Mouse (Mus musculus) neural tube, embryonic 11.5 days (tissue): ENCODE results near the gene Pigb. TPM values are rescaled to one million over a fixed set of nuclear protein-coding genes. Genes with fewer than 3 reads are reported as not detected.
"Not testable (repeated sequence)": the region's sequence is repeated elsewhere in the genome, so short reads cannot be mapped to it uniquely, and the experiment has no call there.

Experiments used
- ATAC-seq: fragments of 200-750 bp; cut with Nextera tagmentation; 2 replicates; pipeline ENCODE4 v1.8.0; 2017; ENCODE audit warnings: moderate number of reproducible peaks, mild to moderate bottlenecking, moderate TSS enrichment, moderate library complexity; ENCODE audit not compliant: insufficient read depth, low FRiP score, low TSS enrichment
- DNase-seq: peaks from one replicate; pipeline ENCODE4 v3.0.0-alpha.2; 2015; ENCODE audit warnings: low spot score
- H3K27ac ChIP-seq: fragments of 300-500 bp; sonication (generic); 2 replicates; pipeline ENCODE4 v1.5.1; 2014; ENCODE audit warnings: low read depth, mild to moderate bottlenecking, low read length
- H3K27me3 ChIP-seq: fragments of 300-500 bp; sonication (generic); 2 replicates; pipeline ENCODE4 v1.6.1; 2014; ENCODE audit warnings: mild to moderate bottlenecking, low read length, mixed read lengths; ENCODE audit not compliant: control insufficient read depth, insufficient read depth
- H3K36me3 ChIP-seq: fragments of 300-500 bp; sonication (generic); 2 replicates; pipeline ENCODE4 v1.6.1; 2014; ENCODE audit warnings: mild to moderate bottlenecking, low read length, moderate library complexity, mixed read lengths; ENCODE audit not compliant: control insufficient read depth, insufficient read depth
- H3K4me1 ChIP-seq: fragments of 300-500 bp; sonication (generic); 2 replicates; pipeline ENCODE4 v1.6.1; 2014; ENCODE audit warnings: low read length, mixed read lengths; ENCODE audit not compliant: control insufficient read depth, insufficient read depth
- H3K4me2 ChIP-seq: fragments of 300-500 bp; sonication (generic); 2 replicates; pipeline ENCODE4 v1.6.1; 2014; ENCODE audit warnings: low read depth, mild to moderate bottlenecking, moderate library complexity
- H3K4me3 ChIP-seq: fragments of 300-500 bp; sonication (generic); 2 replicates; pipeline ENCODE4 v1.5.1; 2014; ENCODE audit warnings: low read depth, low read length
- H3K9ac ChIP-seq: fragments of 300-500 bp; sonication (generic); 2 replicates; pipeline ENCODE4 v1.6.1; 2014; ENCODE audit warnings: mild to moderate bottlenecking, low read length
- H3K9me3 ChIP-seq: fragments of 300-500 bp; sonication (generic); 2 replicates; pipeline ENCODE4 v1.6.1; 2016; ENCODE audit warnings: low read length; ENCODE audit not compliant: control insufficient read depth
- WGBS: fragments of 180-500 bp; shearing (Covaris S2); extraction: QIAGEN DNeasy Blood & Tissue Kit; methylation state at CpG from one replicate; pipeline ENCODE4 v1.1.7; 2014; 5-methylcytosine and 5-hydroxymethylcytosine counted together
- polyA plus RNA-seq: library from polyadenylated mRNA; unstranded; fragments of >200 nt; fragmentation: Nextera tagmentation; extraction: Ambion mirVana; gene quantifications from 2 replicates; pipeline ENCODE4 v1.2.1, GENCODE M21; 2014

The Pigb gene
- 16.1 and 17.7 TPM in 2 replicates for polyA plus RNA-seq

- H3K27ac ChIP-seq, result peak within 1 kb of the TSS; percentile 21
- H3K9ac ChIP-seq, result peak within 1 kb of the TSS; percentile 84
- ATAC-seq, result peak; percentile 32; the same call in 1 of the 2 replicates
- 34% methylated on average over 6 of the region's 6 CpGs for WGBS
- H3K9me3 ChIP-seq, result no peaks in the 10 kb centered on the region
- H3K4me1 ChIP-seq, result peaks cover 9% of the 10 kb centered on the region
- H3K4me2 ChIP-seq, result peak within 1 kb of the TSS; percentile 69
- no peak for DNase-seq
- H3K36me3 ChIP-seq, result no peaks in the 10 kb centered on the region
- peak within 1 kb of the TSS; percentile 80 for H3K4me3 ChIP-seq
- no peaks in the 10 kb centered on the region for H3K27me3 ChIP-seq
These were observed at the start of gene Pigb for GRCm38 (mm10) chr9:73040080-73040479. TSS of gene Pigb (minus strand) at chr9:73040378.

GRCm38 (mm10) chr9:73089222-73089920, 49.2 kb upstream of the Pigb start:
- no peak overlapping the region for H3K4me3 ChIP-seq
- H3K4me2 ChIP-seq, result no peak overlapping the region
- no peak overlapping the region for H3K9ac ChIP-seq
- DNase-seq (no peak), ATAC-seq (no peak)
- H3K27me3 ChIP-seq, result no peaks in the 10 kb centered on the region
- H3K27ac ChIP-seq, result no peak overlapping the region
- H3K4me1 ChIP-seq, result no peaks in the 10 kb centered on the region
- H3K9me3 ChIP-seq, result no peaks in the 10 kb centered on the region
- 80% methylated on average over 16 of the region's 16 CpGs for WGBS
- H3K36me3 ChIP-seq, result no peaks in the 10 kb centered on the region

GRCm38 (mm10) chr9:73087581-73087980, 47.4 kb upstream of the Pigb start:
- no peak for DNase-seq
- H3K4me2 ChIP-seq, result no peak overlapping the region
- WGBS, result 84% methylated on average over 5 of the region's 5 CpGs
- no peaks in the 10 kb centered on the region for H3K27me3 ChIP-seq
- H3K4me3 ChIP-seq, result no peak overlapping the region
- no peaks in the 10 kb centered on the region for H3K36me3 ChIP-seq
- H3K4me1 ChIP-seq, result no peaks in the 10 kb centered on the region
- no peak overlapping the region for H3K9ac ChIP-seq
- no peak overlapping the region for H3K27ac ChIP-seq
- ATAC-seq, result no peak
- H3K9me3 ChIP-seq, result no peaks in the 10 kb centered on the region

GRCm38 (mm10) chr9:73087121-73087520, 46.9 kb upstream of the Pigb start:
- H3K27ac ChIP-seq, result no peak overlapping the region
- DNase-seq (no peak), ATAC-seq (no peak)
- H3K4me1 ChIP-seq, result no peaks in the 10 kb centered on the region
- 71% methylated on average over 8 of the region's 8 CpGs for WGBS
- H3K36me3 ChIP-seq, result no peaks in the 10 kb centered on the region
- H3K4me3 ChIP-seq, result no peak overlapping the region
- no peaks in the 10 kb centered on the region for H3K9me3 ChIP-seq
- no peaks in the 10 kb centered on the region for H3K27me3 ChIP-seq
- no peak overlapping the region for H3K4me2 ChIP-seq
- no peak overlapping the region for H3K9ac ChIP-seq

GRCm38 (mm10) chr9:73085845-73086244, 45.7 kb upstream of the Pigb start:
- Histone ChIP-seq H3K27ac (no peak overlapping the region), H3K4me3 (no peak overlapping the region), H3K9ac (no peak overlapping the region), H3K9me3 (no peaks in the 10 kb centered on the region), H3K36me3 (no peaks in the 10 kb centered on the region), H3K27me3 (no peaks in the 10 kb centered on the region), H3K4me1 (no peaks in the 10 kb centered on the region), H3K4me2 (no peak overlapping the region)
- WGBS, result 92% methylated on average over 6 of the region's 6 CpGs
- ATAC-seq, result no peak
- no peak for DNase-seq

- no peak overlapping the region for H3K27ac ChIP-seq
- H3K36me3 ChIP-seq, result no peaks in the 10 kb centered on the region
- DNase-seq, result no peak
- H3K9ac ChIP-seq, result no peak overlapping the region
- H3K9me3 ChIP-seq, result no peaks in the 10 kb centered on the region
- H3K4me1 ChIP-seq, result no peaks in the 10 kb centered on the region
- no peak for ATAC-seq
- WGBS, result 75% methylated on average over 6 of the region's 6 CpGs
- H3K27me3 ChIP-seq, result no peaks in the 10 kb centered on the region
- H3K4me2 ChIP-seq, result no peak overlapping the region
- H3K4me3 ChIP-seq, result no peak overlapping the region
These were observed 43.8 kb upstream of the Pigb start for GRCm38 (mm10) chr9:73083956-73084355.

- H3K9ac ChIP-seq, result no peak overlapping the region
- no peaks in the 10 kb centered on the region for H3K9me3 ChIP-seq
- no peaks in the 10 kb centered on the region for H3K27me3 ChIP-seq
- no peak overlapping the region for H3K27ac ChIP-seq
- H3K4me1 ChIP-seq, result no peaks in the 10 kb centered on the region
- WGBS, result 79% methylated on average over 8 of the region's 8 CpGs
- DNase-seq, result no peak
- H3K4me2 ChIP-seq, result no peak overlapping the region
- H3K36me3 ChIP-seq, result no peaks in the 10 kb centered on the region
- ATAC-seq, result no peak
- H3K4me3 ChIP-seq, result no peak overlapping the region
These were observed 42.3 kb upstream of the Pigb start for GRCm38 (mm10) chr9:73082291-73083000.

- Histone ChIP-seq H3K27ac (no peak overlapping the region), H3K4me3 (no peak overlapping the region), H3K9me3 (no peaks in the 10 kb centered on the region), H3K4me1 (no peaks in the 10 kb centered on the region), H3K9ac (no peak overlapping the region), H3K27me3 (no peaks in the 10 kb centered on the region), H3K4me2 (no peak overlapping the region), H3K36me3 (no peaks in the 10 kb centered on the region)
- 37% methylated on average over 7 of the region's 7 CpGs for WGBS
- DNase-seq, result no peak
- no peak for ATAC-seq
These were observed 39.7 kb upstream of the Pigb start for GRCm38 (mm10) chr9:73079801-73080325.

GRCm38 (mm10) chr9:73079349-73079748, 39.2 kb upstream of the Pigb start:
- WGBS, result 91% methylated on average over 10 of the region's 12 CpGs
- H3K27me3 ChIP-seq, H3K36me3 ChIP-seq, H3K4me3 ChIP-seq, H3K9me3 ChIP-seq, ATAC-seq, H3K4me1 ChIP-seq, H3K9ac ChIP-seq, DNase-seq, H3K27ac ChIP-seq, H3K4me2 ChIP-seq: not testable (repeated sequence)
